Mouse (Mus musculus) liver, embryonic 14.5 days (tissue): ENCODE measurements around the gene Hoxb6. TPM values are rescaled to one million over a fixed set of nuclear protein-coding genes. Genes with fewer than 3 reads are reported as not detected.

ENCODE experiments used
- ATAC-seq: fragments of 200-750 bp; cut with Nextera tagmentation; 2 replicates; pipeline ENCODE4 v1.8.0; 2017; ENCODE audit warnings: moderate number of reproducible peaks, mild to moderate bottlenecking, moderate library complexity; ENCODE audit not compliant: insufficient read depth
- DNase-seq, 3 experiments: peaks; one replicate each; pipeline ENCODE4 v3.0.0-alpha.2; 2012 to 2013; ENCODE audit warnings: low read depth in 3 of 3, low spot score in 3 of 3
- H3K27ac ChIP-seq: fragments of 300-500 bp; sonication (generic); 2 replicates; pipeline ENCODE4 v1.5.1; 2014; ENCODE audit warnings: moderate library complexity, mild to moderate bottlenecking, control low read depth, inconsistent platforms
- H3K27me3 ChIP-seq: fragments of 300-500 bp; sonication (generic); 2 replicates; pipeline ENCODE4 v1.6.1; 2014; ENCODE audit warnings: mild to moderate bottlenecking, low read length, moderate library complexity; ENCODE audit not compliant: control insufficient read depth, insufficient read depth
- H3K36me3 ChIP-seq: fragments of 300-500 bp; sonication (generic); replicated peaks from 2 replicates; pipeline ENCODE4 v1.6.1; 2014; ENCODE audit warnings: low read depth; ENCODE audit not compliant: control insufficient read depth, insufficient read depth
- H3K4me1 ChIP-seq, 2 experiments: fragments of 200-500 bp in 1 of 2; fragments of 300-500 bp in 1 of 2; sonication (generic) in 1 of 2; replicated peaks; 2 replicates each; pipeline ENCODE4 v1.6.1; 2012 to 2014; ENCODE audit warnings: antibody characterized with exemption in 1 of 2, inconsistent platforms in 1 of 2, low read length in 1 of 2; ENCODE audit not compliant: control insufficient read depth in 2 of 2, insufficient read depth in 2 of 2
- H3K4me2 ChIP-seq: fragments of 300-500 bp; sonication (generic); 2 replicates; pipeline ENCODE4 v1.6.1; 2014; ENCODE audit warnings: low read depth, mild to moderate bottlenecking, control low read depth, moderate library complexity
- H3K4me3 ChIP-seq, 2 experiments: fragments of 200-500 bp in 1 of 2; fragments of 300-500 bp in 1 of 2; sonication (generic) in 1 of 2; 2 replicates each; pipeline ENCODE4 v1.5.1; 2012 to 2014; ENCODE audit warnings: low read depth in 2 of 2, low read length in 2 of 2, mild to moderate bottlenecking in 2 of 2, control low read depth in 1 of 2, inconsistent platforms in 1 of 2, moderate library complexity in 1 of 2; ENCODE audit not compliant: insufficient read depth in 1 of 2
- H3K9ac ChIP-seq: fragments of 300-500 bp; sonication (generic); replicated peaks from 2 replicates; pipeline ENCODE4 v1.6.1; 2014; ENCODE audit warnings: mild to moderate bottlenecking, control low read depth, moderate library complexity
- H3K9me3 ChIP-seq: fragments of 300-500 bp; sonication (generic); 2 replicates; pipeline ENCODE4 v1.6.1; 2016; ENCODE audit warnings: low read length, mixed read lengths; ENCODE audit not compliant: control insufficient read depth
- CTCF ChIP-seq: IDR thresholded peaks from 2 replicates; pipeline ENCODE4 v1.5.1; 2016; ENCODE audit warnings: antibody characterized with exemption, low read depth, control low read depth
- EP300 ChIP-seq: IDR thresholded peaks from 2 replicates; pipeline ENCODE4 v1.6.1; 2016; ENCODE audit warnings: antibody characterized with exemption, low read depth
- WGBS: fragments of 180-500 bp; shearing (Covaris S2); extraction: QIAGEN DNeasy Blood & Tissue Kit; methylation state at CpG from one replicate; pipeline ENCODE4 v1.1.7; 2014; ENCODE audit not compliant: insufficient replicate concordance; 5-methylcytosine and 5-hydroxymethylcytosine counted together
- polyA plus RNA-seq, 2 experiments: library from polyadenylated mRNA; depleted of rRNA in 1 of 2; stranded (reverse) in 1 of 2; unstranded in 1 of 2; fragments of >200 nt; fragmentation: Nextera tagmentation in 1 of 2; extraction: Ambion mirVana in 1 of 2; gene quantifications; 2 replicates each; pipeline versions ENCODE4 v1.2.1 to v1.2.3; 2012 to 2014

The Hoxb6 gene
- polyA plus RNA-seq, 2 experiments: 0.02 TPM; not detected in 1

- no peaks in the 10 kb centered on the region for H3K9me3 ChIP-seq
- peaks cover 100% of the 10 kb centered on the region for H3K27me3 ChIP-seq
- no peaks in the 10 kb centered on the region for H3K4me1 ChIP-seq
- no peak overlapping the region for H3K27ac ChIP-seq
- no peak overlapping the region for H3K4me2 ChIP-seq
- H3K9ac ChIP-seq: no peak overlapping the region
- no peak for DNase-seq
- TF ChIP-seq EP300: no peak
- no peak for TF ChIP-seq CTCF
- 16% methylated on average over 8 of the region's 8 CpGs for WGBS
- no peak overlapping the region for H3K4me3 ChIP-seq
- no peak for ATAC-seq
- H3K36me3 ChIP-seq: no peaks in the 10 kb centered on the region
Observed at GRCm38 (mm10) chr11:96280399-96281378, 11.6 kb upstream of the Hoxb6 start.

DNA sequence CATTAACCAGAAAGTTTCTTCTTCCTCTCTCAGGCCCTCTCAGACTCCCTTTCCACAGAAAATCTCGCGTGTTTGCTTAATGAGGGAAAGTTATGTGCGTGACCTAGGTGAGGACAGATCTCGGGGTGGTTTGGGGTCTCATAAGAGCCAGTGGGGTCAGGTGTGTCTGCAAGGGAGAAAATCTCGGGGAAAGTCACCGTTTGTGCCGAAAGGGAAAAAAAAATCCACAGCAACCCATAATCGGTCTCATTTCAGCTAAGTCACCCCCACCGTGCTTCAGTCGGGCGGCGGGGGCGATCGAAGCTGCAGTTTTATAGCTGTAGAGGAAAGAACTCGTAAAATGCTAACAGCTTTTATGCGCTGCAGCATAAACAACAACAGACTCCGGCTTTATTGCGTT is 10.9 kb upstream of the Hoxb6 start:
- H3K27me3 ChIP-seq: peaks cover 100% of the 10 kb centered on the region
- H3K4me2 ChIP-seq: no peak overlapping the region
- H3K36me3 ChIP-seq: no peaks in the 10 kb centered on the region
- no peak for ATAC-seq
- H3K4me1 ChIP-seq: no peaks in the 10 kb centered on the region
- no peak for DNase-seq
- no peaks in the 10 kb centered on the region for H3K9me3 ChIP-seq
- H3K27ac ChIP-seq: no peak overlapping the region
- no peak overlapping the region for H3K9ac ChIP-seq
- WGBS: 5% methylated on average over 18 of the region's 18 CpGs
- TF ChIP-seq CTCF: no peak
- no peak for TF ChIP-seq EP300
- no peak overlapping the region for H3K4me3 ChIP-seq

DNA sequence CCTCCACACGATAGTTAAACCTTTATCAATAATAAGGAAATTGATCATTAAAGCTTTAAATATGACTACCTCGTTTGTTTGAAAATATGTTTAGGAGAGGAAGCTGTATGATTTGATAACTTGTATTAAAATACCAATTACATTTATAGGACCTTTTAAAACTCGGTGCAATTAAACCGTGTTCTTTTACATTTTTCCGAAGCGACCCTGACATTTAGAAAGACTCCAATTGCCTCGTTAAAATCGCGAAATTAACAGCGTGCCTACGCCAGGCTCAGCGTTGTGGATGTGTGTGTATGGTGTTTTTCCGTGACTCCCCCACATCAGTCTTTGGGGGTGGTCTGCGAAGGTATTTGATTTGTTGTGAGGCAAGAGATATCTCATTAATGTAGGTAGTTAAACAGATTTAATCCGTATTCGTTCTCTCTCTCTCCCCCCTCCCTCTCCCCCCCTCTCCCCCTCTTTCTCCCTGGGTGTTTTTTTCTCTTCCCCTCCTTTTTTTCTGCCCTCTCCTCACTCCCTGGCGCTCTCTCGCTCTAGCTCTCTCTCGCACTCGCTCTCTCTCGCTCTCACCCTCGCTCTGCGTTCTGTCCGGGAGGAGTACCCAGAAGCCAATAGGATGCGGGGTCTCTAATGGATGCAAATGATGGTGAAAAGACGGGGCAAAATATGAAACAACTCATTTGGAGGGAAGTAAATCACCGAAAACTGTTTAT is 10.3 kb upstream of the Hoxb6 start, which contains the start of gene Hoxb8:
Gene Hoxb8 (plus strand): TSS at position 51 of the 716 bp plus-strand sequence.
- H3K27me3 ChIP-seq: peaks cover 100% of the 10 kb centered on the region
- no peak within 1 kb of the TSS for H3K4me2 ChIP-seq
- DNase-seq (no peak), ATAC-seq (no peak)
- H3K9ac ChIP-seq: no peak within 1 kb of the TSS
- no peak within 1 kb of the TSS for H3K27ac ChIP-seq
- no peaks in the 10 kb centered on the region for H3K36me3 ChIP-seq
- no peak within 1 kb of the TSS for H3K4me3 ChIP-seq
- H3K4me1 ChIP-seq: no peaks in the 10 kb centered on the region
- H3K9me3 ChIP-seq: no peaks in the 10 kb centered on the region
- TF ChIP-seq EP300: no peak
- no peak for TF ChIP-seq CTCF
- WGBS: 2% methylated on average over 27 of the region's 27 CpGs

DNA sequence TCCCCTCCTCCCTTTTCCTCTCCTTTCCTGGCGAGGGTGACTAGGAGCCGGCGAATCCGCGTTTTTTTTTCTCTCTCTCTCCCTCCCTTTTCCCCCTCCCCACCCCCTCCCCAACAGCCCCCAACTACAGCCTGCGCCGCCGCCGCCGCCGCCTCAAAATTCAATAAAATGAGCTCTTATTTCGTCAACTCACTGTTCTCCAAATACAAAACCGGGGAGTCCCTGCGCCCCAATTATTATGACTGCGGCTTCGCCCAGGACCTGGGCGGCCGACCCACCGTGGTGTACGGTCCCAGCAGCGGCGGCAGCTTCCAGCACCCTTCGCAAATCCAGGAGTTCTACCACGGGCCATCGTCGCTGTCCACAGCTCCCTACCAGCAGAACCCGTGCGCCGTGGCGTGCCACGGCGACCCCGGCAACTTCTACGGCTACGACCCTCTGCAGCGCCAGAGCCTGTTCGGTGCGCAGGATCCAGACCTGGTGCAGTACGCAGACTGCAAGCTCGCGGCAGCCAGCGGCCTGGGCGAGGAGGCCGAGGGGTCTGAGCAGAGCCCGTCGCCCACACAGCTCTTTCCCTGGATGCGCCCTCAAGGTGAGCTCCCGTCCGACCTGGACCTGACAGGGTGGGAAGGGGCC is 9.4 kb upstream of the Hoxb6 start:
- Histone ChIP-seq H3K4me1 (no peaks in the 10 kb centered on the region), H3K4me3 (no peak overlapping the region), H3K27me3 (peaks cover 100% of the 10 kb centered on the region), H3K36me3 (no peaks in the 10 kb centered on the region), H3K9ac (no peak overlapping the region), H3K27ac (no peak overlapping the region), H3K9me3 (no peaks in the 10 kb centered on the region), H3K4me2 (no peak overlapping the region)
- DNase-seq: no peak
- TF ChIP-seq CTCF (no peak), EP300 (no peak)
- no peak for ATAC-seq
- WGBS: under 1% methylated on average over 49 of the region's 49 CpGs
